Mouse (Mus musculus): ENCODE measurements at regions not wholly inside any gene's neighbourhood (a gene's known extent, or its start where the extent isn't known, plus 50 kb on each side); places are given as distances from the start of the nearest gene placed in this dataset.

GRCm38 (mm10) chr11:86881710-86882109, 74.2 kb upstream of the Dhx40 start:
- ATAC-seq: no peak
- H3K4me2 ChIP-seq (replicated peaks): no peak overlapping the region
- H3K4me1 ChIP-seq (replicated peaks): no peaks in the 10 kb centered on the region
- no peaks in the 10 kb centered on the region for H3K27me3 ChIP-seq (replicated peaks)
- no peak overlapping the region for H3K9ac ChIP-seq
- no peaks in the 10 kb centered on the region for H3K9me3 ChIP-seq
- H3K4me3 ChIP-seq (replicated peaks): no peak overlapping the region
- no peaks in the 10 kb centered on the region for H3K36me3 ChIP-seq
- no peak overlapping the region for H3K27ac ChIP-seq

- no peak overlapping the region for H3K4me2 ChIP-seq (replicated peaks)
- H3K27ac ChIP-seq: no peak overlapping the region
- no peak overlapping the region for H3K9ac ChIP-seq
- H3K4me3 ChIP-seq (replicated peaks): no peak overlapping the region
- H3K4me1 ChIP-seq (replicated peaks): no peaks in the 10 kb centered on the region
- WGBS: 67% methylated on average over 6 of the region's 6 CpGs
- H3K36me3 ChIP-seq: no peaks in the 10 kb centered on the region
- H3K27me3 ChIP-seq (replicated peaks): no peaks in the 10 kb centered on the region
- no peak for ATAC-seq
- no peaks in the 10 kb centered on the region for H3K9me3 ChIP-seq
Measured at GRCm38 (mm10) chr11:86879356-86879905, 71.9 kb upstream of the Dhx40 start.

GRCm38 (mm10) chr11:86878327-86879065, 71.0 kb upstream of the Dhx40 start:
- 88% methylated on average over 11 of the region's 11 CpGs for WGBS
- ATAC-seq: no peak
- H3K27ac ChIP-seq: no peak overlapping the region
- no peaks in the 10 kb centered on the region for H3K27me3 ChIP-seq (replicated peaks)
- 0 out of 2 replicates have a peak, but pooled peaks cover under 1% of the 10 kb centered on the region for H3K4me1 ChIP-seq (replicated peaks)
- H3K4me3 ChIP-seq (replicated peaks): no peak overlapping the region
- H3K9me3 ChIP-seq: no peaks in the 10 kb centered on the region
- H3K36me3 ChIP-seq: no peaks in the 10 kb centered on the region
- no peak overlapping the region for H3K9ac ChIP-seq
- H3K4me2 ChIP-seq (replicated peaks): no peak overlapping the region

GRCm38 (mm10) chr11:86876509-86876908, 69.0 kb upstream of the Dhx40 start:
- H3K9ac ChIP-seq: no peak overlapping the region
- no peaks in the 10 kb centered on the region for H3K36me3 ChIP-seq
- H3K4me2 ChIP-seq (replicated peaks): no peak overlapping the region
- H3K4me3 ChIP-seq (replicated peaks): no peak overlapping the region
- H3K4me1 ChIP-seq (replicated peaks): 0 out of 2 replicates have a peak, but pooled peaks cover 3% of the 10 kb centered on the region
- no peak overlapping the region for H3K27ac ChIP-seq
- no peaks in the 10 kb centered on the region for H3K9me3 ChIP-seq
- no peak for ATAC-seq
- H3K27me3 ChIP-seq (replicated peaks): no peaks in the 10 kb centered on the region
- WGBS: 42% methylated on average over 8 of the region's 8 CpGs

GRCm38 (mm10) chr11:86875738-86876137, 68.2 kb upstream of the Dhx40 start:
- Histone ChIP-seq H3K4me1 (replicated peaks) (0 out of 2 replicates have a peak, but pooled peaks cover 3% of the 10 kb centered on the region), H3K4me3 (replicated peaks) (no peak overlapping the region), H3K36me3 (no peaks in the 10 kb centered on the region), H3K9me3 (no peaks in the 10 kb centered on the region), H3K9ac (no peak overlapping the region), H3K4me2 (replicated peaks) (no peak overlapping the region), H3K27me3 (replicated peaks) (no peaks in the 10 kb centered on the region), H3K27ac (no peak overlapping the region)
- 96% methylated on average over 1 of the region's 1 CpGs for WGBS
- ATAC-seq: no peak

GRCm38 (mm10) chr11:86874666-86875295, 67.2 kb upstream of the Dhx40 start:
- Histone ChIP-seq H3K27me3 (replicated peaks) (no peaks in the 10 kb centered on the region), H3K36me3 (no peaks in the 10 kb centered on the region), H3K4me3 (replicated peaks) (no peak overlapping the region), H3K4me2 (replicated peaks) (no peak overlapping the region), H3K9ac (no peak overlapping the region), H3K4me1 (replicated peaks) (0 out of 2 replicates have a peak, but pooled peaks cover 3% of the 10 kb centered on the region), H3K27ac (no peak overlapping the region), H3K9me3 (no peaks in the 10 kb centered on the region)
- peak; percentile 86; the same call in 1 of the 2 replicates for ATAC-seq
- WGBS: 53% methylated on average over 12 of the region's 12 CpGs

GRCm38 (mm10) chr11:86873406-86873700, 65.8 kb upstream of the Dhx40 start:
- WGBS: 75% methylated on average over 1 of the region's 1 CpGs
- Histone ChIP-seq H3K4me3 (replicated peaks) (no peak overlapping the region), H3K27ac (no peak overlapping the region)

GRCm38 (mm10) chr11:86872537-86873405, 65.2 kb upstream of the Dhx40 start:
- no peak overlapping the region for H3K4me2 ChIP-seq (replicated peaks)
- H3K27ac ChIP-seq: no peak overlapping the region
- H3K9ac ChIP-seq: no peak overlapping the region
- no peaks in the 10 kb centered on the region for H3K9me3 ChIP-seq
- no peaks in the 10 kb centered on the region for H3K36me3 ChIP-seq
- WGBS: 61% methylated on average over 10 of the region's 10 CpGs
- 0 out of 2 replicates have a peak, but pooled peaks cover 3% of the 10 kb centered on the region for H3K4me1 ChIP-seq (replicated peaks)
- no peak for ATAC-seq
- no peaks in the 10 kb centered on the region for H3K27me3 ChIP-seq (replicated peaks)
- no peak overlapping the region for H3K4me3 ChIP-seq (replicated peaks)

More at GRCm38 (mm10) chr11:86873406-86873700, 65.8 kb upstream of the Dhx40 start:
- Histone ChIP-seq H3K9me3 (no peaks in the 10 kb centered on the region), H3K27me3 (replicated peaks) (no peaks in the 10 kb centered on the region), H3K9ac (no peak overlapping the region), H3K36me3 (no peaks in the 10 kb centered on the region), H3K4me1 (replicated peaks) (0 out of 2 replicates have a peak, but pooled peaks cover 3% of the 10 kb centered on the region), H3K4me2 (replicated peaks) (no peak overlapping the region)
- ATAC-seq: no peak

GRCm38 (mm10) chr11:86871782-86872181, 64.2 kb upstream of the Dhx40 start:
- 20% methylated on average over 4 of the region's 4 CpGs for whole genome bisulfite sequencing
- Histone ChIP-seq H3K9me3 (no peaks in the 10 kb centered on the region), H3K4me3 (replicated peaks) (no peak overlapping the region), H3K4me1 (replicated peaks) (0 out of 2 replicates have a peak, but pooled peaks cover 3% of the 10 kb centered on the region), H3K36me3 (no peaks in the 10 kb centered on the region), H3K27me3 (replicated peaks) (no peaks in the 10 kb centered on the region), H3K9ac (no peak overlapping the region), H3K4me2 (replicated peaks) (no peak overlapping the region), H3K27ac (no peak overlapping the region)
- no peak for ATAC-seq

- H3K9ac ChIP-seq: no peak overlapping the region
- no peaks in the 10 kb centered on the region for H3K27me3 ChIP-seq (replicated peaks)
- 59% methylated on average over 9 of the region's 9 CpGs for WGBS
- no peak for ATAC-seq
- no peaks in the 10 kb centered on the region for H3K9me3 ChIP-seq
- H3K36me3 ChIP-seq: no peaks in the 10 kb centered on the region
- no peak overlapping the region for H3K27ac ChIP-seq
- H3K4me2 ChIP-seq (replicated peaks): no peak overlapping the region
- H3K4me3 ChIP-seq (replicated peaks): no peak overlapping the region
- H3K4me1 ChIP-seq (replicated peaks): 0 out of 2 replicates have a peak, but pooled peaks cover 3% of the 10 kb centered on the region
Measured at GRCm38 (mm10) chr11:86870486-86871165, 63.1 kb upstream of the Dhx40 start.

GRCm38 (mm10) chr11:86866931-86867330, 59.4 kb upstream of the Dhx40 start:
- H3K4me2 ChIP-seq (replicated peaks): no peak overlapping the region
- H3K27ac ChIP-seq: no peak overlapping the region
- H3K4me1 ChIP-seq (replicated peaks): no peaks in the 10 kb centered on the region
- ATAC-seq: no peak
- no peak overlapping the region for H3K9ac ChIP-seq
- 80% methylated on average over 10 of the region's 10 CpGs for WGBS
- H3K4me3 ChIP-seq (replicated peaks): no peak overlapping the region
- no peaks in the 10 kb centered on the region for H3K36me3 ChIP-seq
- H3K9me3 ChIP-seq: no peaks in the 10 kb centered on the region
- H3K27me3 ChIP-seq (replicated peaks): no peaks in the 10 kb centered on the region
